Mouse (Mus musculus) heart, postnatal 10 days (tissue): ENCODE results near the gene Fam160b1. TPM values are rescaled to one million over a fixed set of nuclear protein-coding genes. Genes with fewer than 3 reads are reported as not detected.
A peak's percentile ranks its signal among the peaks of the same experiment; 100 is the strongest.

Experiments
- DNase-seq, 2 experiments: peaks; one replicate each; pipeline ENCODE4 v3.0.0; 2021
- intact Hi-C: fragments of 180-260 bp; cut with DNase I; formaldehyde crosslinking; loops from one replicate; pipeline ENCODE4 v1.15.1; 2025
- total RNA-seq, 2 experiments: library from RNA; stranded (reverse); gene quantifications; 2 replicates each; pipeline ENCODE4 v1.2.3; 2021

Gene Fam160b1
- total RNA-seq, 2 experiments from 2014 or later, result 18.3 to 18.5 TPM

DNA sequence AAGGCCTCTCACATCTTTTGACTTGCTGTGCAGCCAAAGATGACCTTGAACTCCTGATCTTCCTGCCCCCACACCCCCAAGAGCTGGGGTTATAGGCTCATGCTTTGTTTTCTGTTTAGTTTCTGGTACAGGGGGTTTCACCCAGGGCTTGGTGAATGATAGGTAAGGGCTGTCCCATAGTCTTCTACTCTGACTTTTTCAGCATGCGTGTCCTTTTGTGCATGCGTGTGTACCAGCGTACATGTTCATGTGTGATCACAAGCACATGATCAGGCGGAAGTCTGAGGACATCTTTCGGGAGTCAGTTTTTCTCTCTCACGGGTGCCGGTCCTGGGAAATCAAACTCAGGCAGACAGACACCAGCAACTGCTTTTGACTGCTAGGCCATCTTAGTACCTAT, 3.1 kb downstream of the Fam160b1 start:
- no peak for DNase-seq
- intact Hi-C loops, result no loop called here

DNA sequence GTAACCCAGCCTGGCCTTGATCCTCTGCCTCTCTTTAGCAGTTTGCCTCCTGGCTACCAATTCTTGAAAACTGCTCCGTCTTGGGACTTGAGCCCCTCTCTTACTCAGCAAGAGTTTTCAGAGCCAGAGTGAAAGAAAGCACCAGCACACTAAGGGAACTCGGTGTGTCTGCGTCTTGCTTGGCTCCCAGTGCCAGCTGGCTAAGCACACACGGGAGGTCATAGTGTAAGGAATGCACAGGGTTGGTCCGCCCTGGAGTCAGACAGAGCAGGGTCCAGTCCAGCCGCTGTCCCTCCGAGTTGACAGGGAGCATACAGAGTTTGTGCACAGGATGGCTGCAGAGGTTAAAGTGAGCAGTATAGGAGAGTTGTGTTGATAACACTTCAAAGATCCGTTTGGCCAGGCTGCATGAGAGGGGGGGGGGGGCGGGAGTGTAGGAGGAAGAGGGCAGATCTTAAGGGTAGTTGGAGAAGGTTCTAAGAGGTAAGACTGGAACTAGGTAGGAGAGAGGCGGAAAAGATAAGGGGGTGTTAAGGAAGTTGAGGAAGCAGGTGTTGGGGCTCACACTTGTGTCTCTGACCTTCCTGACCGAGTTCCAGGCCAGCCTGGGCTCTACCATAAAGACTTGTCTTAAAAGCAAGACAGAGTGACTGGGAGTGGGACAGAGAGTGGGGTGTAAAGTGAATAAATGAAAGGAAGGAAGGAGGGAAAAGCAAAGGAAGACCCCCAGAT, 4.6 kb downstream of the Fam160b1 start:
- intact Hi-C loops, result loop anchor here (5.0 kb wide), 1 partner anchor 247 kb away; the partner anchor contains the start of gene Atrnl1

DNA sequence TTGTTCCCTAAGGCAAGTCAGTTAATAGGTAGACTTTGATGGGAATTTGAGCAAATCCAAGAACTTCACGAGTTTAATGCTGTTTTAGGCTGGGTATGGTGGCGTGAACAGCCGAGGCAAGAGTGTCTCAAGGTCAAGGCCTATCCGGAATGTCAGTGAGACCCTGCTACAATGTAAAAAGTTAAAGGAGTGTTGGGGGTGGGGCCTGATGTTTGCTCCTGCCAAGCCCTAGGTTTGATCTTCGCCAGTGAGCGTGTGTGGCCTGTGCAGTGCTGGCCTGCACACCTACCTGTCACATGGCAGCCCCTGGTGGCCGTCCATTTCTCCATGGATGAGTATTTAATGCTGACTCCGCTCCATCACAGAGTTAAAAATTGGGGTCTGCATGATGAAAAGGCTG, 5.5 kb downstream of the Fam160b1 start:
- peak in 1 of 2 experiments; percentile 26 for DNase-seq
- intact Hi-C loops, result loop anchor here (5.0 kb wide), 1 partner anchor 246 kb away; the partner anchor contains the start of gene Atrnl1

More for the DNA sequence above, 4.6 kb downstream of the Fam160b1 start:
- peak; percentile 76 to 81 for DNase-seq

DNA sequence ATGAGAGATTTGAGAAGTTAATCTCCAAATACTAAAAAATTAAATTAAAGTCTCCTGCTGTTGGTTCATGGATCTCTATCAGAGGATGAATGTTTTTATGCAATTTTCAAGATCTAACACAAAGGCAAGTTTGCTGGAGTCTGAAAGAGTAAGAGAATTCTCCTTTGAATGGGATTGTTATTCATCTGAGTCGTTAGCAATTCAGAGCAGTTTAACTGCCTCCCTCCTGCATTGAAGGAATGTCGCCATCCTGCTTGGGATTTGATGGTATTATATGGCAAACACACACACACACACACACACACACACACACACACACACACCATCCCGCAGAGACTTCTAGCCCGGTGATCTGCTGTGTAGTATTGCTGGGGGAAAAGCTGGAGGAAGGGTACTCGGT, 6.1 kb downstream of the Fam160b1 start:
- DNase-seq, result no peak
- intact Hi-C loops, result loop anchor here (5.0 kb wide), 1 partner anchor 246 kb away; the partner anchor contains the start of gene Atrnl1

DNA sequence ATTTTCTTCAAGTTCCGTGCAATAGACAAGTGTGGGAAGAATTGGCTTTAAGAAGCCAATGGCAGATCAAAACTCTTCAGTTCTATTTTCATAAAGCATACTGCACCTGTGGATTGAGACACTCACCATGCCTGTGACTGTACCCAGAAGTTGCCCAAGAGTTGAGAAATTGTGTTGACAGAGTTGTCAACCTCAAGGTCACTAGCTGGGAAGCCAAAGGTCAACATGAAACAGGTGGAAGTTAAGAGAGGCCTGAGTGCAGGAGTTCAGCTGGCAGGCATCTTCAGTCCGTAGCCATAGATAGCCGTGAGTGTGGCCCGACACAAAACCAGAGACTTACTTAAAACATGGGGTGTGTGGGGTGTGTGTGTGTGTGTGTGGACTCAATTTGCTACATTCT, 6.7 kb downstream of the Fam160b1 start:
- DNase-seq, result peak; percentile 30 to 32
- intact Hi-C loops, result loop anchor here (5.0 kb wide), 1 partner anchor 245 kb away; the partner anchor contains the start of gene Atrnl1

DNA sequence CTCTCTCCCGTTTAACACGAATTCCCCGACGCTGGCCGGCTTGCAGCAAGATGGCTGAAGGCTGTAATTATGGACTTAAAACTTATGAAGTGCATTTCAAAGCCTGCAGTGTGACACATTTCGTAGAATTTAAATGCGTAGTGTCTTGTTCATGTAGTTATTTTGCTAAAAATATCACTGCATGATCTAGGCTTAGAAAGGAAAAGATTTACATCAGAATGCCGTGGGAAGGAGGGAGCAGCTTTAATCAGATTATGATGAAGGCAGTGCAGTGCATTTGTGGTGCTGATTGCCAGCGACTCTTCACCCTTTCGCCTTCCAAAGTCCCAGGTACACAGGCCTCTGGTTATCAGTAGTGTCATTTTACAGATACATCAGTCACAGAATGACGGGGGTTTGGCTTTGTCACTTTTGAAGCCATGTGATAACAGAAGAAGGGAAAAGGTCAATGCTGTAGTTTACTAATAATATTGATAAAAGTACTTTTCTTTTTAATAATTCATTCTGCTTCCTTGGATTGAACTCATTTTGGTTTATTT, 7.4 kb downstream of the Fam160b1 start:
- no peak for DNase-seq
- intact Hi-C loops, result loop anchor here (5.0 kb wide), 1 partner anchor 244 kb away; the partner anchor contains the start of gene Atrnl1

DNA sequence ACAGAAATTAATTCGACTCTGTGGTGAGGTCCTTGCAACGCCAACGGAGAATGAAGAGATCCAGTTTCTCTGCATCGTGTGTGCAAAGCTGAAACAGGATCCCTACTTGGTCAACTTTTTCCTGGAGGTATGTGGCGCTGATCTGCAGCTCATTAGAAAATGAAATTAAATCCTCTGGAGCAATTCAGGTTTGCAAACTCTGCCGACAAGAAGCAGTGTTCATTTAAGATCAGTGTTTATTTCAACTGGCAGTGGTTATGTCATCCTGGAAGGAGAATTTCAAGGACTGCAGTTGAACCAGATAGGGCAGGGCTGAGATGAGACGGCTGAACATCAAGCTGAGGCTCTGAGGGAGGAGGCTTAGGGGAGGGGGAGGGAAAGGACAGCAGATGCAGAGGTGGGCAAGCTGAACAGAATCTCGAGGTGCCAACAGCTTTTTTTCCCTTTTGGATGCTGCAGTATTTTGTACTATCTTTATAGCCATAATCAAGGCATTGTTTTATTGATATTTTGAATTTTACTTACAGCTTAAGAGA, 12.9 kb downstream of the Fam160b1 start:
- intact Hi-C loops, result no loop called here
- no peak for DNase-seq

DNA sequence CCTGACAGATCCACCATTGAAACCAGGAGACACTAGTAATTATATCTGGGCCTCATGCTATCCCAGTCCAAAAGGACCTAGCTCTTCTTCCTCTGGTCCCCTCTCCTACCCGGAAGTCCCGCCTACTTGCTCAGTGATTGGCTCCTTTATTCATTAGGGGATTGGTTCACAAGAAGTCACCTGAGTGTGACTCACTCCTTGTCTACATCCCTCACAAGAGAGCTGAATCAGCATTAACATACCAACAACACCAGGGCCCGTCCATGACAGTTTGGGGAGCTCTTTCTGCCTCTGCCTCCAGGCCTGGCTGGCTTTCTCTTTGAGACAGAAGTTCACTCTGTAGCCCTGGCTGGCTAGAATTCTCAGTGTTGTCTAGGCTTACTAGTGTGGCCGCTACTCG, 14.7 kb downstream of the Fam160b1 start:
- intact Hi-C loops, result no loop called here
- no peak for DNase-seq

DNA sequence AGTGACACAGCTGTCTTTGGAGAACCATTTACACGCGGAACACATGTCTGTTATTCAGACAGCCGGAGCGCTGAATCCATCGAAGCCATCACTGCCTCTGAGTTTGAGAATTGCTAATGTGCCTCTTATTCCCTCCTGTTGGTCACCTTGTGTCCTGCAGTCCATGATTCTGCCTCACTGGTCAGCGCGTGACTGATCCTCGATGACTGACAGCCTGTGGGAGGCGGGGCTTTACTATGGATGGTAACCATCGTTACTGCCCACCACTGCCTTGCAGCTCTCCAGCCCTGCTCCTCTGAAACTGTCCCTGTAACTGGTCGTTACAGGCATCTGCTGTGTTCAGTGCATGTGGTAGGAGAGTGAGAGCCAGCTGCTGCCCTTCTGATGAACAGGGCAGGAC, 15.3 kb downstream of the Fam160b1 start:
- intact Hi-C loops, result no loop called here
- no peak for DNase-seq

DNA sequence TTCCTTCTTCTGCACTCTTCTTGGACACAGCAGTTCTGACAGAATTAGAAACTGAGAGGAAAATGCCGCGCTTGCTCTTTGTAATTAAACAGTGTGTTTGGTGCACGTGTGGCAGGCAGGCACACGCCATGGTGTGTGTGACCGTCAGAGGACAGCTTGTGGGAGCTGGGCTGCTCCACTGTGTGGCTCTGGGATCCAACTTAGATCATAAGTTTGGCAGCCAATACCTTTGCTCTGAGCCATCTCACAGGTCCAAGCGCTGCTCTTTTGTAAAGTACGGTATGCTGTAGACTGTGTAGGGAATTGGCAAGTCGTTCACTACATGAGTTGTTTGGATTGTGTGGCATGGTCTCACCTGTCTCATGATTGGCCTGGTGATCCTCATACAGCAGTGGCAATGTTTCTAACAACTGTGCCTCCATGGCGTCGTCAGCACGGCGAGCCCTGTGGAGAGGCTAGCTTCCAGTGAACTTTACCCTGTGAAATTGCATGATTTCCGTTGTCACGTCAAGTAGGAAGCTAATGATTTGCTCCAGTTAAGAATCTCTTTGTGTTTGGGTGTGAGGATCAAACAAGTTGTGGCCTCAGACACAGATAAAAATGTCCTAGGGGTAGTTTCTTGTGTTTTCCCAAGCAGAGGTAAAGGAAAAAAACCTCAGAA, 16.7 kb downstream of the Fam160b1 start:
- intact Hi-C loops, result no loop called here
- no peak for DNase-seq

DNA sequence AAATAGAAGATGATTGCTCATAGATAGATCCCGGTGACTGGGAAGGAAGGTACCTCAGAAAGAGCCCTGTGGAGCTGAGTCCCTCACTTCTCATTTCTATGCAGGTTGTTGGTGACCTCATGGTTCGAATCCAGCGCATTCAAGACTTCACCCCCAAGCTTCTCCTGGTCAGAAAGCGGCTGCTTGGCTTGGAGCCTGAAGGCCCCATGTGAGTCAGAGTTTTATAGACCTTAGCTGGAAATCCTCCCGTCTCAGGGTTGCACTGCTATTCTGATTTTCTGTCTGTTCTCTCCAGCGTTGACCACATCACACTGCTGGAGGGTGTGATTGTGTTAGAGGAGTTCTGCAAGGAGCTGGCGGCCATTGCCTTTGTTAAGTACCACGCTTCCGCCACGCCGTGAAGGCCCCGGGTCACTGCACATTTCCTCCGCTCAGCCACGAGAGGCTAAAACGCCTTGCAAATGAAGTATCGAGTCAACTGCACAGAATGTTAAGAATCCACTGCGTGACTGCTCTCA, 25.8 kb downstream of the Fam160b1 start:
- intact Hi-C loops, result no loop called here
- DNase-seq, result no peak

DNA sequence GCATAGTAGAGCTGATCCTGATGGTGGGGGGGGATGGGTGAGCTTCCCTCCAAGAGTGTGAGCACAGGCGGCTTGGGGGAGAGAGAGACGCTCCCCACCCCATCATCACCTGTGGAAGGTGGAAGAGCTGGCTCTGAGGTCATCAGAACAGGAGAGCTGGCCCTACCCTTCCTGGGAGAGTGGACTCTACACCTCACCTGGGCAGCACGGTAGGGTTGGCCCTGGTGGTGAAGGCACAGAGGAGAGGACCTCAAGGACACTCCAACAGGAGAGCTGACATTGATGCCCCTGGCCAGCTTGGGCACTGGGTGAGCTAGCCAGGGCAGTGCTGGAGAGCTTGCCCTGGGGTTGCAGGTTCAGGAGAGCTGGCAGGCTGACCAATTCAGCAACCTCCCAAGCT, 31.1 kb downstream of the Fam160b1 start:
- intact Hi-C loops, result no loop called here

DNA sequence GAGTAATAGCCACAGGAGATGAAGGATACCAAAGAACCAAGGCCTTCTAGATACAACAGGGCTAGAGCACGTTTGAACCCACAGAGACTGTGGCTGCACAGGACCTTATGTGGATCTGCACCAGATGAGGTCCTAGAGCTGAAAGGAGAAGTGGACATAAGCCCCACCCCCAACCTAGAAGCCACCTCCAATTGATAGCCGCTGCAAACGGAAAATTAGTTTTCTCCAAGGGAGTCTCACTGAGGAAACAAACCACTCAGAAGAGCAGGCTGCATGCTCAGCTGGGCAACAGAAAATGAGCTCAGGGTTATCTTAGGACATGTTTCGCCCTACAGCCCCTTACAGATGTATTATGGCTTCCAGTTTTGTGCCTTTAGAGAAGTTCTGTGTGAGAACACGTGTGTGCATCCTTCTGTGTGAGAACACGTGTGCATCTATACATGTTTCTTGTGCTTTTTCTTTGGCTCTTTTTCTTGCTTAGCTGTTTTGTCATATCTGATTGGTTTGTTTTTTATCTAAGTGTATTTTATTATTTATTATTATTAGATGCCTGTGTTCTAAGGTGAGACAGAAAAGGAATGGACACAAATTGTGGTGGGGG, 33.0 kb downstream of the Fam160b1 start:
- no peak for DNase-seq
- intact Hi-C loops, result no loop called here

More for the DNA sequence above, 31.1 kb downstream of the Fam160b1 start:
- DNase-seq, result no peak

DNA sequence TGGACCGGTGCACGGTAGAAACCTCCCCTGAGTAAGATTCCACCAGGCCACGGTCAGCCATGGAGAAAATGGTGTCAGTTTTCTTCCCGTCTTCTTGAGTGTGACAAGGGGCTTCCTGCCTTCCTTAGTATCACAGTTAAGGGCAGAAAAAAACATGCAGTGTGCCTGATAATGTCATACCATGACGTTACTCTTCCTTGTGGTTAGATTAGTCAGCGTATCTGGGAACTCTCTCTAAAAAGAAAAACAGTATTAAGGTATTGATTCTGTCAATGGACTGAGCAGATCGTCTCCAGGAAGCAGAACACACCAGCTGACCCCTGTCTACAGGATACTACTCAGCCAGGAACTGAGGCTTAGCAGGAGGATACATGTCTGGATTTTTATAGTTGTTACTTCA, 36.1 kb downstream of the Fam160b1 start:
- intact Hi-C loops, result no loop called here
- no peak for DNase-seq

DNA sequence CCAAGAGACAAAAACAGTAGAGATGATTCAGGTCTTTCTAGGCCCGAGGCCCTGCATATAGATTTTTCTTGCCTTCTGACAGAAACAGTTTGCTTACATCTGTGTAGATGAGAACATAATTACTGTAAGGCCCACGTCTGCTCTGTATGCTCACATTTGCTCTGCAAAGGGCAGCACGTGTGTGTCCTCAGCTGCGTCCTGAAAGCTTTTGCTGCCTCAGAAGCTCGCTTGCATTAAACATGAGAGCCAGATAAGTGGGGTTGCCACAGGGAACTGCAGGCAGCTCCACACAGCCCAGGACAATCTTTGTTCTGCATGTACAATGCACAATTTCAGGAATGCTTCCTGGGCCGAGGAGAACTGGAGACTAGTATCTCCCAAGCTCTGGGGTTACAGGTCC, 41.9 kb downstream of the Fam160b1 start:
- intact Hi-C loops, result loop anchor here (10.0 kb wide), 1 partner anchor 212 kb away; the partner anchor contains the start of gene Atrnl1
- no peak for DNase-seq

DNA sequence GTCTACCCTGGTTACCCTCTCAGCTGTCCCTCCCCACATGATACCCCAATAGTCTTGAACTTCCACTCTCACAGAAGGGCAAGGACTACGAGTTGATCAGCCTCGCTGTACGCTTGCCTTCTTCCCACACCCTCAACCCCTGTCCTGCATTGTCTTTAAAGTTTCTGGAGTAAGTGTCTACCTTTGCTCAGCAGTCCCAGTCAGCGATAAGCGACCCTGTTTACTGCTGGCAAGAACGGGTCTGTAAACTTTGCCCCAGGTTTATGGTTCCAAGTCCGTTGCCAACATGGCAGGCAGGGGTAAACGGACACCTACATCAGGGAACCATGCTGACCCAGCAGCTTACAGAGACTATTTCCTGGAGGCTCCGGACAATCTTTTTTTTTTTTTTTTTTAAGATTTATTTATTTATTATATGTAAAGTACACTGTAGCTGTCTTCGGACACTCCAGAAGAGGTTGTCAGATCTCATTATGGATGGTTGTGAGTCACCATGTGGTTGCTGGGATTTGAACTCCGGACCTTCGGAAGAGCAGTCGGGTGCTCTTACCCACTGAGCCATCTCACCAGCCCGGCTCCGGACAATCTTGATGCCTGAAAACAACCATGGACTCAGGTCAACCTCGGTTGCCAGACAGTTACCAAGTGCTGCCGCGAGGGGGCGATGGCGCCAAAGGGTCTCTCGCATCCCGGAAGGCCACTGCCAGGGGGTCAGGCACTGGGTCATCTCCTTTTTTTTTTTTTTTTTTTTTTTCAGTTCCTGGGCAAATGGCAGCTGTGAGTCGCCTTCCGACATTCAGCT, 43.4 kb downstream of the Fam160b1 start:
- intact Hi-C loops, result loop anchor here (1.0 to 10.0 kb wide), 3 partner anchors 53 to 239 kb away; partner anchors contain the start of gene Atrnl1
- peak; percentile 84 to 94 for DNase-seq

DNA sequence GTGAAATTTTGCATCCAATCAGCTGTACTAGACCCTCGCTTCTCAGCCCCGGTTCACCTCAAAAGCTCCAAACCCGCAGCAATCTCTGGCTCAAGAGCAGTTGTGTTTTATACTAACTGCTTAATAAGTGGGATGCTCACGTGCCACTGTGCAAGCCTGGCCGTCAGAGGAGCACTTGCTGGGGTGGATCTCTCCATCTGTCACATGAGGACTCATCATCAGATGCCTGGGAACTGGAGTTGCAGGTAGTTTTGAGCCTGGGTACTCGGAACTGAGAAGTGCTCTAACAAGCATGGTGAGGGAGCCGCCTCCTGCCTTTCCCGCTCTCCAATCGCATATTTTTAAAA, 44.0 kb downstream of the Fam160b1 start:
- intact Hi-C loops, result loop anchor here (1.0 to 10.0 kb wide), 3 partner anchors 52 to 239 kb away; partner anchors contain the start of gene Atrnl1
- no peak for DNase-seq

DNA sequence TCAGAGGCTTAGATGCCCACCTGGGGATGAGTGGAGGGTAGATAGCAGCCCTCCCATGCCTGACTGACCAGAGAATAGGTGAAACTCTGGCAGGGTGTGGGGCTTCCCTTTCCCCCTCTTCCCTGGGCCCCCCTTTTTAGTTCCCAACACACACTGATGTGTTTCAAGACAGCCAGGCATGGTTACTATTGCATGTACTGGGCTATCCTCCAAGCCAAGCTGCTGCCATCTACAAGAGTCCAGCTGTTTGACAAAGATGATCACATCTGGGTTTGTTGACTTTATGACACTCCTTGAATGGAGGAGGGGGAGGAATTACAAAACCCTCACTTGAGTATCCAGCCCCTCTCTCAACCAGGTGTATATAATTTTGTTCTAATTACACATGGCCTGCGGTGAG, 47.5 kb downstream of the Fam160b1 start:
- intact Hi-C loops, result loop anchor here (10.0 kb wide), 1 partner anchor 207 kb away; the partner anchor contains the start of gene Atrnl1

DNA sequence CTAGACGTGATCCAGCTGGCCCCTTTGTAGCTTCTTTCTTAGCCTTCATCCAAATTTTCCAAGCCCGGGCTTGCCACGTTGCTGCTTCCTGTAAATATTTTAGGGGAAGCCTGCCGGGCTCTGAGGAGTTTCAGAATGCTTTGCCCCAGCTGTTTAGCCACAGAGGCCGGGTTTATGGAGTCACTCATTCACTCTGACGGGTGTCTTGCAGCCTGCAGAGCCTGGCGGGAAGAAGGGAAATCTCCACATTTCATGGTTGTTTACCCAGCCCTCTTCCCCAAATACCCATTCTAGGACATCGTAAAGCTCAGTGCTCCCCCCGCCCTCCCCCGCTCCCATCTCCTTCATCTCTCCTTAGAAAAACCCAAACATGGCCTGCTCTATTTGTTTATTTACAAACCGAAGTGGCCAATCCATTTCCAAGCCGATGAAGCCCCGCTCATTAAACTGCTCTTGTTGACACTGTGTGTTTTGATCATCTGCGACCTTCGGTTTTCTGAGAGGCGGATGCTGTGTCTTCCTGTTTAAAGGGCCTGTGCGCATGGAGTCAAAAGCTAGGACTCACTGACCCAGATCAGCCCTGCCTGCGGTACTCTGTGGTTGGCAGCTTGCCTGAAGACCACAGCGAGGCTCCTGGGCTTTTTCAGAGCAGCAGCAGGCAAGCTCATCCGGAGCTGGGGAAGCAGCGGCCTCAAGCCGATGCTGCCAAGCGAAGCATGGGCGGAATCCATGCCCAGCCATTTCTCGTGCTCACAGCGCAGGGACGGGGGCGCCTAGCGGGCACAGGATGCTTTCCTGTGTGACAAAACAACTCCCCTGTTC, 51.1 kb downstream of the Fam160b1 start:
- DNase-seq, result peak; percentile 82 to 86
- intact Hi-C loops, result no loop called here

More for the DNA sequence above, 47.5 kb downstream of the Fam160b1 start:
- DNase-seq, result no peak
